Mouse (Mus musculus) liver, embryonic 16.5 days (tissue): ENCODE results near the gene Zfp423. TPM values are rescaled to one million over a fixed set of nuclear protein-coding genes. Genes with fewer than 3 reads are reported as not detected.

ENCODE experiments used
- ATAC-seq: fragments of 200-750 bp; cut with Nextera tagmentation; 2 replicates; pipeline ENCODE4 v1.8.0; 2017; ENCODE audit warnings: low read depth, mild to moderate bottlenecking, moderate number of reproducible peaks, moderate library complexity
- H3K27ac ChIP-seq: fragments of 300-500 bp; sonication (generic); 2 replicates; pipeline ENCODE4 v1.5.1; 2014; ENCODE audit warnings: mild to moderate bottlenecking, low read length
- H3K27me3 ChIP-seq: fragments of 300-500 bp; sonication (generic); 2 replicates; pipeline ENCODE4 v1.6.1; 2014; ENCODE audit warnings: low read depth, low read length, mixed read lengths; ENCODE audit not compliant: control insufficient read depth, insufficient read depth
- H3K36me3 ChIP-seq: fragments of 300-500 bp; sonication (generic); 2 replicates; pipeline ENCODE4 v1.6.1; 2014; ENCODE audit warnings: mild to moderate bottlenecking; ENCODE audit not compliant: control insufficient read depth, insufficient read depth
- H3K4me1 ChIP-seq: fragments of 300-500 bp; sonication (generic); 2 replicates; pipeline ENCODE4 v1.6.1; 2014; ENCODE audit warnings: low read depth, low read length, mixed read lengths; ENCODE audit not compliant: control insufficient read depth
- H3K4me2 ChIP-seq: fragments of 300-500 bp; sonication (generic); 2 replicates; pipeline ENCODE4 v1.6.1; 2014; ENCODE audit warnings: low read depth, low read length, mixed read lengths
- H3K4me3 ChIP-seq: fragments of 300-500 bp; sonication (generic); 2 replicates; pipeline ENCODE4 v1.5.1; 2014; ENCODE audit warnings: low read depth, mild to moderate bottlenecking, low read length
- H3K9ac ChIP-seq: fragments of 300-500 bp; sonication (generic); 2 replicates; pipeline ENCODE4 v1.6.1; 2014; ENCODE audit warnings: low read depth, low read length
- H3K9me3 ChIP-seq: fragments of 300-500 bp; sonication (generic); replicated peaks from 2 replicates; pipeline ENCODE4 v1.6.1; 2016; ENCODE audit warnings: low read length; ENCODE audit not compliant: control insufficient read depth
- WGBS: fragments of 180-500 bp; shearing (Covaris S2); extraction: QIAGEN DNeasy Blood & Tissue Kit; methylation state at CpG from one replicate; pipeline ENCODE4 v1.1.7; 2014; ENCODE audit not compliant: insufficient replicate concordance; 5-methylcytosine and 5-hydroxymethylcytosine counted together
- polyA plus RNA-seq: library from polyadenylated mRNA; unstranded; fragments of >200 nt; fragmentation: Nextera tagmentation; extraction: Ambion mirVana; gene quantifications from 2 replicates; pipeline ENCODE4 v1.2.1, GENCODE M21; 2015

Zfp423 gene
- polyA plus RNA-seq, 1 experiment from 2014 or later: 0.46 TPM

DNA sequence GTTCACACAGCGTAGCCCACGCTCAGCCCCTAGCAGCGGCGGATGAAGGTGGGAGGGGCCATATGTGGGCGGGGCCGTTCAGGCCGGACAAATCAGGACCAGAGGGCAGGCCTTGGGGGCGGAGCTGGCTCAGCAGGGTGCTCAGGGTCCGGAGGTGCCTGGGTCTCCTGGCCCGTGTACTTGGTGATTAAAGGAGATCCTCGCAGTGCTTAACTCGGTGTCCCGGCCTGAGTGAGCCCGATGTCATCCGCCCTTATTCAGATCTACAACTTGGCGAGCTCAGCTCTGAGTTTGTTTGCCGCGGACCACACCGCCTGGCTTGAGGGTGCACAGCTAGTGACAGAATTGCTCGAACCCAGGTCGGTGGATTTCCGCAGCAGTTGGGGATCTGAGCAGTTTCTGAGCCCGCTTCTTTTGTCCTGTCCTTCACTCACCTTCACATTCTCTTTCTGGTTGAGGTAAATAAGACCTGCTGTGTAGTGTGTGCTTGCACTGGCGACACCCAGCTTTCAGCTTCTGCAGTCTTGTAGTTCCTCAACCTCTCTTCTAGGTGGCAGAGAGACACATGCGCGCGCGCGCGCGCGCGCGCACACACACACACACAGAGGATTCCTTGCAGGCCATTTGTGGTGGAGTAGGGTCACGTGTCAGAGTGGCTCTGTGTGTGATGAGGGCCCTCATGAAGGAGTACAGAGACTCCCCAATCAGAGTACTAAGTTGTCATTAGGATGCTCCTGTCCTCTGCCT is 302.7 kb downstream of the Zfp423 start:
- H3K9me3 ChIP-seq: no peaks in the 10 kb centered on the region
- H3K36me3 ChIP-seq: no peaks in the 10 kb centered on the region
- WGBS: 5% methylated on average over 35 of the region's 35 CpGs
- H3K4me2 ChIP-seq: peak overlapping the region; percentile 60
- H3K4me3 ChIP-seq: peak overlapping the region; percentile 48
- no peak overlapping the region for H3K27ac ChIP-seq
- H3K27me3 ChIP-seq: peaks cover 27% of the 10 kb centered on the region
- ATAC-seq: peak; percentile 74
- peaks cover 2% of the 10 kb centered on the region; the same call in 1 of the 2 replicates for H3K4me1 ChIP-seq
- H3K9ac ChIP-seq: no peak overlapping the region

GRCm38 (mm10) chr8:87655946-87656345 is 303.4 kb downstream of the Zfp423 start:
- 69% methylated on average over 9 of the region's 9 CpGs for WGBS
- Histone ChIP-seq H3K36me3 (no peaks in the 10 kb centered on the region), H3K4me2 (no peak overlapping the region), H3K9ac (no peak overlapping the region), H3K27ac (no peak overlapping the region), H3K4me1 (peaks cover under 1% of the 10 kb centered on the region; the same call in 1 of the 2 replicates), H3K4me3 (no peak overlapping the region), H3K27me3 (peaks cover 20% of the 10 kb centered on the region), H3K9me3 (no peaks in the 10 kb centered on the region)
- ATAC-seq: no peak

GRCm38 (mm10) chr8:87647781-87648180 is 311.6 kb downstream of the Zfp423 start:
- no peak for ATAC-seq
- Histone ChIP-seq H3K4me3 (no peak overlapping the region), H3K27ac (no peak overlapping the region), H3K9ac (no peak overlapping the region), H3K36me3 (no peaks in the 10 kb centered on the region), H3K9me3 (no peaks in the 10 kb centered on the region), H3K27me3 (no peaks in the 10 kb centered on the region), H3K4me1 (no peaks in the 10 kb centered on the region), H3K4me2 (no peak overlapping the region)
- 63% methylated on average over 9 of the region's 9 CpGs for WGBS

DNA sequence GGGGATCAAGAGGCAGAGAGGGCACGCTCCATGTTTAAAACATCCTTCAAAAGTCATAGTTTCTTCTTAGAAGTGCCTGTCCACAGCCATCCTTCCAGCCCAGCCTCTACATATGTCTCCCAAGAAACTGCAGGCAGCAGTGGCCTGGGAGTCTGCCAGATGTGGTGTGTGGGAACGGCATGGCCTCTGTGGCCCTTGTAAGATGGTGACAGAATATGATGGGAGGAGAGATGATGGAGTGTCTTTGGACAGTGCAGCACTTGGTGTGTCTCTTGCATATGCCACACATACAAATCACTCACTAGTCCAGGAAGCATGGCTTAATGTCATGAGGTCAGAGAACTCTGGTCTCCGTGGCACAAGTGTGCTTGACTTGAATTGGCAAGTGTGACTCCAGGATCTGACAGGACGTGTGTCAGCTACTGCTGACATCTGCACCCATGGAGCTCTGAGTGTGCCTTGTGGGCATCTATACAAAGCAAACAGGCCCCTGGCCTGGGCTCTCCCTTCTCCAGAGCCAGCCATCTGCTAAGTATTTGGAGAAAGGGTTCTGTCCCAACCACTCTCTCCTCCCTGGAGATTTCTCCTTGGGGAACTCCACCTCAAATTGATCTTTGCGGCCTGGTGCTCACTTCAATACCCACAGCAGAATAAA is 313.4 kb downstream of the Zfp423 start:
- 51% methylated on average over 5 of the region's 5 CpGs for WGBS

GRCm38 (mm10) chr8:87645371-87645770 is 314.0 kb downstream of the Zfp423 start:
- Histone ChIP-seq H3K9ac (no peak overlapping the region), H3K4me3 (no peak overlapping the region), H3K27ac (no peak overlapping the region), H3K4me2 (no peak overlapping the region), H3K27me3 (no peaks in the 10 kb centered on the region), H3K36me3 (no peaks in the 10 kb centered on the region), H3K4me1 (no peaks in the 10 kb centered on the region), H3K9me3 (no peaks in the 10 kb centered on the region)
- no peak for ATAC-seq
- WGBS: 32% methylated on average over 6 of the region's 6 CpGs

More for the DNA sequence above, 313.4 kb downstream of the Zfp423 start:
- no peak for ATAC-seq
- Histone ChIP-seq H3K27ac (no peak overlapping the region), H3K36me3 (no peaks in the 10 kb centered on the region), H3K4me1 (no peaks in the 10 kb centered on the region), H3K27me3 (no peaks in the 10 kb centered on the region), H3K4me2 (no peak overlapping the region), H3K9ac (no peak overlapping the region), H3K9me3 (no peaks in the 10 kb centered on the region), H3K4me3 (no peak overlapping the region)

DNA sequence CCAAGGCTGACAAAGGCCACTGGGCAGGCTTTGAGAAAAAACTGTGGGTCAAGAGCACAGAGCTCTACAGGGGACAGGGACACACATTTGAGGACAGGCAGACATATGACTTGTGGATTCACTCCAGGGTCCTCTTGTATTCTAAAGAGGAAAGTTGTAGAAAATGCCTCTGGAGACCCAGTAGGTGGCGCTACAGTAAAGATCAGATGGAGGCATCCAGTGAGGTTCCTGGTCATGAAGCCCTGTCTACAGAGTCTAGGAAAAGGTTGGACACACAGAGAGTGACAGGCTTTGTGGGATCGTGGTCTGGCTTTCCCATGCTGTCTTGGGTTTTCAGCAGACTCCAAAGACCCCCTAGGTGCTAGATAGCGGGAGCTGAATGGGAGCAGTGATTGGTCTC is 318.5 kb downstream of the Zfp423 start:
- H3K9ac ChIP-seq: no peak overlapping the region
- H3K27me3 ChIP-seq: no peaks in the 10 kb centered on the region
- H3K27ac ChIP-seq: no peak overlapping the region
- 27% methylated on average over 3 of the region's 3 CpGs for WGBS
- no peaks in the 10 kb centered on the region for H3K9me3 ChIP-seq
- no peak for ATAC-seq
- H3K4me1 ChIP-seq: no peaks in the 10 kb centered on the region
- H3K36me3 ChIP-seq: no peaks in the 10 kb centered on the region
- H3K4me3 ChIP-seq: no peak overlapping the region
- H3K4me2 ChIP-seq: no peak overlapping the region

- no peaks in the 10 kb centered on the region for H3K9me3 ChIP-seq
- no peak for ATAC-seq
- H3K27ac ChIP-seq: no peak overlapping the region
- no peaks in the 10 kb centered on the region for H3K4me1 ChIP-seq
- no peak overlapping the region for H3K4me3 ChIP-seq
- H3K9ac ChIP-seq: no peak overlapping the region
- H3K4me2 ChIP-seq: no peak overlapping the region
- no peaks in the 10 kb centered on the region for H3K27me3 ChIP-seq
- no peaks in the 10 kb centered on the region for H3K36me3 ChIP-seq
- 57% methylated on average over 11 of the region's 11 CpGs for WGBS
Observed at GRCm38 (mm10) chr8:87636226-87636742, 323.1 kb downstream of the Zfp423 start.

DNA sequence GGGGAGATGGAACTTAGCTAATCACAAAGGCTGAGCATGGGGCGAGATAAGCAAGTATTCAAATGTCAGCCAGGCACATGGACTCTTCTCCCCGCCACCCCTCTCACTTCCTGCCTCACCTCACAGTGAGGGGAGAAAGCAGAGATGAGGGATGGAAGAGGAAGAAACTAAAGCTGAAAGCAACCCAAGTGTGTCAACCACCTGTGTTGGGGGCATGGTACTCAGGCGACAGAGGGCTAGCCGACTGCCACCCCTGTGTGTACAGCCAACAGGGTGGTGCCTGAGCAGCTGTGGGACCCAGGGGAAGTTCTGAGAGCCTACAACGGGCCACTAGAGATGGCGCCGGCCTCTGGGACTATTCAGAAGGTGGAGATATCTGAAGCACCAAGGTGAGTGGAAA is 327.6 kb downstream of the Zfp423 start:
- Histone ChIP-seq H3K4me3 (no peak overlapping the region), H3K27ac (no peak overlapping the region), H3K27me3 (no peaks in the 10 kb centered on the region), H3K9ac (no peak overlapping the region), H3K4me2 (no peak overlapping the region), H3K36me3 (no peaks in the 10 kb centered on the region), H3K4me1 (no peaks in the 10 kb centered on the region), H3K9me3 (no peaks in the 10 kb centered on the region)
- no peak for ATAC-seq
- WGBS: 56% methylated on average over 7 of the region's 7 CpGs

DNA sequence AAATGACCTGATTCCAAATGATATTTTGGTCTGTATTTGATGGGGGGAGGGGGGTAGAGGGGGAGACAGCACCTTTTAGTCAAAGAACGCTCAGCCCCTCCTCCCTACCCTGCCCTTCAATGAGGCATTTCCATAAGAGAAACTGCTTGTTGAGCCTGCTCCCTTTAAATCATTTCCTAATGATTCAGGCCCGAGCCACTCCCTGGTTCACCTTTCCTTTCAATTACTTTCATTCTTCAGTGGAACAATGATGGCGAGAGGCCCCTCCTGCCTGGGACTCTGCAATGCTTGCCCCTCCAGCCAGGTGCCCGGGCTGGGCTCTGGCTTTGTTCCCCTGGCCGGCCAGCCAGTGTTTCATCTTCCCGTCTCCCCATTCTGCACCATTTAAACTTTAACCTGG is 329.7 kb downstream of the Zfp423 start:
- Histone ChIP-seq H3K9me3 (no peaks in the 10 kb centered on the region), H3K4me3 (no peak overlapping the region), H3K9ac (no peak overlapping the region), H3K4me2 (no peak overlapping the region), H3K4me1 (no peaks in the 10 kb centered on the region), H3K27me3 (no peaks in the 10 kb centered on the region), H3K36me3 (no peaks in the 10 kb centered on the region), H3K27ac (no peak overlapping the region)
- WGBS: 43% methylated on average over 6 of the region's 6 CpGs
- no peak for ATAC-seq
